Mouse (Mus musculus) erythroblast, adult 5-6 weeks (primary cell): ENCODE results near the gene Etfa. TPM values are rescaled to one million over a fixed set of nuclear protein-coding genes. Genes with fewer than 3 reads are reported as not detected.

ENCODE experiments used
- ATAC-seq: replicated peaks from 2 replicates; pipeline ENCODE4 v1.8.0; 2016; ENCODE audit warnings: moderate number of reproducible peaks, mild to moderate bottlenecking, moderate TSS enrichment, inconsistent platforms; ENCODE audit not compliant: poor library complexity, low FRiP score, severe bottlenecking
- total RNA-seq, 2 experiments: library from RNA; stranded (forward) in 1 of 2; stranded (reverse) in 1 of 2; fragments of 150-400 nt in 1 of 2; fragments of 200-764, 138-1000 nt in 1 of 2; gene quantifications; 2 replicates each; pipeline versions ENCODE4 v1.2.3 to v1.2.4; 2015 to 2017; ENCODE audit warnings: low replicate concordance in 2 of 2

The Etfa gene
- total RNA-seq, 2 experiments from 2014 or later = 14.1 to 39.2 TPM

DNA sequence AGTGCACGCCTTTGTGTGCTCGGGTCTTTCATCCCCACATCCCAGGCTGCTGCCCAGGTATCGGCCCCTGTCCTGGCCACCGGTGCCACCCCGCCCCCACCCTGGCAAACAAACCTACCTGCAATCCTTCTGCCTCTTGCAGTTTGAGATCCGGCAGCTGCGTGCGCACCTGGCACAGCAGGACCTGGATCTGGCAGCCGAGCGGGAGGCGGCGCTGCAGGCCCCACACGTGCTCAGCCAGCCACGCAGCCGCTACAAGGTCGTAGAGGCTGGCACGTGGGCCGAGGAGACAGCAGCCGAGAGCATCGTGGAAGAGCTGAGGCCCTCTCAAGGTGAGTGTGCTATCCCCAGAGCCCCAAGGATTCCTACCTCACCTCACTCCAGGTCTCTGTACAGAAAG lies 81.9 kb downstream of the Etfa start:
- no peak for ATAC-seq

DNA sequence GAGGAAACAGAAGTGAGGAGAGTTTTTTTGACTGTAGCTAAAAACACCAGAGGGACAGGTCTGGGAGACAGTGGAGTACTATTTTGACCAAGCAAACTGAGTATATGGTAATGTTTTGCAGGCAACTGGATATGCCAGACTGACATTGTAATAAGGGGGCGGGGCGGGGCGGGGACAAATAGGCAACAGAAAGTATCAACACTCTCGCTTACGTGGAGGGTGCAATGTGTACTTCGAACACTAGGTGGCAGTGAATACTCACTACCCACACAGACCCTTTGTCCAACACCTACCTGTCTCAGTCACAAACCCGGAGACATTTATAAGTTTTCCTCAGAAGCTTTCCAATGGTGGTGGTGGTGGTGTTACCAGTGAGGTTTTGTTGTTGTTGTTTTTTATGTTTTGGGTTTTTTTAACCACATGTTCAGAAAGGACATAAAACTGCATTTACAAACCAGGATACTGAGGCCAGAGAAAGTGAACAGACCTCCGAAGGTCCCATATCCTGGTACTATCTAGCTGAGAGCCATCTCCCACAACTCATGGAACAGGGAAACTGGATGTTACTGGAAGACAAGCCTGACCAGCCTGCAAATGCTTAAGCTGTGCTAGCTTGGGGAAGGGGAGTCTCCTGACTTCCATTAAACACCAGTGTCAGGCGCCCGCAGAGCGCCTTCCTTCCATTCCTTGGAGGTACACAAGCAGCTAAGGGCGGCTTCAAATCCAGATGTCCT lies 82.6 kb downstream of the Etfa start:
- 0 out of 2 replicates have a peak, but pooled peaks have one; percentile 52 for ATAC-seq

DNA sequence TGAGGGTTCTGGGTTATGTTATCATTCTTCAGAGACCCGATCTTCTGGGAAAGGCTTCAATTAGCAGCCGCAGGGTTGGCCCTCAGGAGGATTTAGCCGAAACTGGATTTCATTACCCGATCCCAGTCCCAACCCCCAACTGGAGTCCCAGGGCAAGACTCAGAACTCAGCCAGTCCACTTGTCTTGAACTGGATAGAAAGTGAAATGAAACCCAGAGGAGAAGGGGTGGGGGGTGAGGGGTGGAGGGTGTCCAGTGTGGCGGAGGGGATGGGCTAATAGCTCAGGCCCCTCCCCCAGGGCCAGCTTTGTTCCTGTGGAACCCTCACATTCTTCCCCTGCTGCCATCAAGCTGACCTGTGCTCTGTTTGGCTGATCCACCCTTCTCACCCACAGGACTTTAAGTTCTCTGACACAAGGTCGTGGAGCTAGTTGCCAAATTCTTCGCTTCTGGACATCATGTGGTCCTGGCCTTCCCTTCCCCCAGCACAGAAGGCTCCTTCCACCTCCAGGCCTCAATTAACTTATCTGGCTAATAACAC lies 86.7 kb downstream of the Etfa start:
- no peak for ATAC-seq

DNA sequence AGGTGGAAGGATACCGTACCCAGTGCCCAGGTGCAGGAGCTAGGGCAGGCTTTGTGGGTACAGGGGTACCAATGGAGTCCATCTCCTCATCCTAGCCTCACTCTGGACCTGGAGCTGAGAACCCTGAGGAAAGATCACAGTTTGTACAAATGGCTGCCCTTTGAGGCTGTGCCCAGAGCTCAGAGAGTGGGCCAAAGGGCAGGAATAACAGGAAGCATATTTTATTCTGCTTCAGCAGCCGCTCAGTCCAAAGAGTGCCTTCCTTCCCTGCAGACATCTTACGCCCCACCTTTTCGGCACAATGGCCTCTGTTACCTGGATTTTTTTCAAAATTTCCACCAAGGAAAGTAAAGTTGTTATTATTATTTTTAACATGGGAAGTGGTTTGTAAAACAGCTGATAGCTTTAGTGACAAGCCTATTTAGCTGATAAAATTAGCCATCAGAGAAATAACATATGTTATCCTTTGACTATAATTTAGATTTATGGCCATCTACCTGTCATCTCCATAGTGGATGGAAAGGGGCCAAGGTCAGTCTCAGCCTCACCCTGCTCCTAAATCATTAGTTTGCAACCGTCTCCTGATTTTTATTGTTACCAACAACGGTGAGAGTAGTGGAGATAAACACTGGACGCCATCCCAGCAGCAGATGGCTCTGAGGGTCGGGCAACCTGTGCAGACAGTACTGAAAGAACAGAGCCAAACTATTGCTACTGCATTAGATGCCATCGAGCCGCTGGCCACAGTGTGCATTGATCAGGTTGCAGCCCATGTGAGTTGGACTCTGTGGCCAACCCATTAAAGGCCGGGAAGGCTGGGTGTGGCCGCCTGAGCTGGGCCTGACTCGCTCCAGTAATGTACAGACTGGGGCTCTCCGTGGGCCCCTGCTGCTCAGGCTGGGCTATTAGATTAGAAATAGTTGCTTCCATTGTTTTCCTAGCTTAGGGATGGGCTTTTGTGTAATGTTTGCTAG lies 88.3 kb downstream of the Etfa start:
- no peak for ATAC-seq

DNA sequence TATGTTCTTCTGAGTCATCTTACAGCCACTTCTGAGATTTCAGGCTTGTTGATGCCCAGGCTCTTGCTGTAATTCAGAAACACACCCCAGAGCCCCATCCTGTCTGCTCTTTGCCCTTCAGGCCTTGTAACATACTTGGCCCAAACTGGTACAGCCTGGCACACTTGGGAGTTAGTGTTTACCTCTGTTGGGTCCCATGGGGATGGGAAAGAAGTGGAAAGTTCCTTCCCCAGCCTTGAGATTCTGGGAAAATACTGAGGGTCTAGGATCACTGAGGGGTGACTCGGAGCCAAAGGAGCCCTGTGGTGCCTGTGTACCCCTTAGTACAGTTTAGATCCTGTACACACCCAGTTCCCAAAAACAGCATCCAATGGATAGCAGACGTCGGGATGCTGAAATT lies 90.3 kb downstream of the Etfa start:
- no peak for ATAC-seq

DNA sequence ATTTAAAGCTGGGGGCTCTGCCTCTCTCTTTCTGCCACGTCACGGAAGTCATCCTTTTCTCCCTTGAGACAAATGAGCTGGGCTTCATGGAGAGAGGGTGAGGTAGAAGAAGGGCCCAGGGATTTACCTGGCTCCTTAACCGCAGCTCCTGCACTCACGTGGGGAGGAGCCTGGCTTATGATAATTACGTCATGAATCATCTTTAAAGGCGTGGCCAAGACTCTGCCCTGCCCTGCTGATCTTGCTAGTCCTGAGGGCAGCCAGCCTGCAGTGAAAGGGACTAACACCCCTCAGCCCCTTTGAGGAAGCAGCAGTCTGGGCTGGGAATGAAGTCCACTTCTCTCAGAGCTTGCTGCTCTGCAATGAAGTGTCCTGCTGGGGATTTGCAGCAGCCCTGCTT lies 100.9 kb downstream of the Etfa start:
- no peak for ATAC-seq

DNA sequence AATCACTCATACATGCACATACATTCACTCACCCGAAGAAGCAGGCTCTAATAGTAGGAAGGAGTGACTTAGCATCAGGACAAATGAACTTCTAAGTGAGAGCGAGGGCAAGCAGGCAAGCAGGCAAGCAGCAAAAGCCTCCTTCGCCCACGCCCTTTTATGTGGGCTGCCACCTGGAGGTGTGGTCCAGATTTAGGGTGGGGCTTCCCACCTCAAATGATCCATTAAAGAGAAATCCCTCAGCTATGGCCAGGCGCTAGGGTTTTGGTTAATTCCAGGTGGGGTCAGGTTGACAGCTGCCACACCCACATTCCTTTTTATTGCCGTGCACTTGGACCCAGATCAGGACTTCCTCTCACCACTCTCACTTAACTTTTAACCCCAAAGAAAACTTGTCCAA lies 101.6 kb downstream of the Etfa start:
- no peak for ATAC-seq

DNA sequence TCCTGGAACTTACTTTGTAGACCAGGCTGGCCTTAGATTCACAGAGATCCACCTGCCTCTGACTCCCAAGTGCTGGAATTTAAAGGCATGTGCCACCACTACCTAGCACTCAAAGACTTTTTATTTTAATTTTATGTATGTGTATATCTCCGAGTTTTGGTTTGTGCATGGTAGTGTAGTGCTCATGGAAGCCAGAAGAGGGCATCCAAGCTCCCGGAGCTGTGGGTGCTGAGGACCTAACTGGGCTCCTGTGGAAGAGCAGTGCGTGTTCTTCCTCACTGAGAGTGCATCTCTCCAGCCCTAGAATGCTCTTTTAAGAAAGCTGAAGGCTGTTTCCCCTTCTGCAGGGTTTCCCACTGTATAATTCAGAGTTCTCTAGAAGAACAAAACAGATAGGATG lies 102.2 kb downstream of the Etfa start:
- no peak for ATAC-seq

DNA sequence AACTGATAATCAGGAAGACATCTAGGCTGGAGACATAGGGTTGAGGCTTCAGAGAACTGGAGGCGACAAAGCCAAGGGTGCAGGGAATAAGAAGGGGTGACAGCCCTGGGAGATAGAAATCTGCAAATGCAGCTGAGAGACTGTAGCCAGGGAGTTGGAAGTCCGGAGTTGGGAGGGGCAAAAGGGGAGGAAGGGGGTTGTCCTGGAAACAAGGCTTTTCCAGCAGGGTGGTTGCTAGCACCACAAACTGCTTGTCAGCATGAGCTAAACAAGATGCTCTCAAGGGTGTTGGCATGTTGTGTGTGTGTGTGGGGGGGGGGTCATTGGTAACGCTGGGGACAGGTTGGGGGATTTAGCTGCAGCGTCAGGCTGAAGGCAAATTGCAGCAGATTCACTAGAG lies 103.2 kb downstream of the Etfa start:
- no peak for ATAC-seq

DNA sequence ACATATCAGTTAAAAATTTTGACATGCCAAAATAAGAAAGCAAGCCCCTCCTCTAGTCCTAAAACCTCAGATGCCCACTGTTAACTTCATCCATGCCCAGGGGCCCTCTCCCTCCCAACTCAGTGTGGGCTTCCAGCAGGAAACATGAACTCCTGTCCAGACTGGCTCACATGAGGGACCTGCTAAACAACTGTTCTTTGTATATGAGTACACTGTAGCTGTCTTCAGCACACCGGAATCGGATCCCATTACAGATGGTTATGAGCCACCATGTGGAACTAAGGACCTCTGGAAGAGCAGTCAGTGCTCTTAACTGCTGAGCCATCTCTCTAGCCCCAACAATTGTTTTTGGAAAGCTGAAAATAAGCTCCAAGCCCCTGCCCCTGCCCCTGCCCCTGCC lies 105.3 kb downstream of the Etfa start:
- no peak for ATAC-seq

DNA sequence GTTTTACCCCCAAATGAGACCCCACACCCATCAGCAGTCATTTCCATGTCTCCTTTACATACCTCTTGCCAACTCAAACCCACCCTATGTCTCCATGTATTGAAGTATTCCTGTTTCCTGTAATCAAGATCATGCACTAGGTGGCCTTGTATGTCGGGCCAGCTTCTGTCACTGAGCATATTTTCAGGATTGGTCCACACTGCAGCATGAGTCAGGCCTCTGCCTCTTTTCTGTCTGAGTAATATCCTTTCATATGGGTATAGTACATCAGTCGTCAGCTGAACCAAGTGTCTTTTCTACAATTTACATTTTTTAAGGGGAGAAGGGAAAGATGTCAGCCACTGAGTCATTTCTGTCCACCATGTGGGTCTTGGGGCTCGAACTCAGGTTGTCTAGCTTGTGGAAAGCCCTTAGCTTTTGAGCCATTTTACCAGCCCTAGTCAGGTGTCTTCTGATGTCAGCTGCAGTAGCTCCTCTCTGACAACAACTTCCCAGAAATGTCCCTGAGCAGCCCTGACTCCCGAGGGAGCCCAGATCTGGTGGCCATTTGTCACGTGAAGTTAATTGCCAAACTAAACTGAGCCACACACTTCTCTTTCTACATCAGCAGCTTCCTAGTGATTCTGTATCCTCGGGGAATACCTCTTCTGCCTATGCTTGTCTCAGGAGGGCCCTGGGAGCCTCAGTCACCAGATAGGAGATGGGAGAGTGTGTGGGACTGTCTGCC lies 106.9 kb downstream of the Etfa start:
- ATAC-seq = no peak

Other genes starting within 250 kb of the Etfa start
- gene Nrg4, start 185.4 kb downstream of the Etfa start, total RNA-seq (2015; ENCODE audit: low replicate concordance) = 2.1 TPM in 2 replicates
- 1.7 and 2.4 TPM in 2 replicates for gene Nrg4, start 185.4 kb downstream of the Etfa start, total RNA-seq (2017; ENCODE audit: low replicate concordance)
- not detected in 2 replicates for gene Tmem266, start 185.3 kb downstream of the Etfa start, total RNA-seq (2015; ENCODE audit: low replicate concordance)
- gene Tmem266, start 185.3 kb downstream of the Etfa start, total RNA-seq (2017; ENCODE audit: low replicate concordance) = not detected in 2 replicates
- not detected in 2 replicates for gene Isl2, start 26.4 kb upstream of the Etfa start, total RNA-seq (2015; ENCODE audit: low replicate concordance)
- gene Isl2, start 26.4 kb upstream of the Etfa start, total RNA-seq (2017; ENCODE audit: low replicate concordance) = not detected in 2 replicates